Mouse (Mus musculus) ES-Bruce4 (cell line): Measurements from ENCODE around the gene Fosb. TPM values are rescaled to one million over a fixed set of nuclear protein-coding genes. Genes with fewer than 3 reads are reported as not detected.

Source experiments
- H3K27ac ChIP-seq: 2 replicates; pipeline ENCODE4 v1.5.1; 2012; ENCODE audit warnings: low read length, inconsistent platforms; ENCODE audit not compliant: insufficient read depth
- H3K27me3 ChIP-seq: 2 replicates; pipeline ENCODE4 v1.6.1; 2012; ENCODE audit warnings: mild to moderate bottlenecking, low read length, inconsistent platforms; ENCODE audit not compliant: control insufficient read depth, poor library complexity, insufficient read depth, severe bottlenecking
- H3K36me3 ChIP-seq: 2 replicates; pipeline ENCODE4 v1.6.1; 2012; ENCODE audit warnings: inconsistent platforms, mild to moderate bottlenecking, low read length, moderate library complexity; ENCODE audit not compliant: control insufficient read depth, poor library complexity, insufficient read depth, severe bottlenecking
- H3K4me1 ChIP-seq: one replicate; pipeline ENCODE4 v1.8.1; 2011; ENCODE audit warnings: low read length; ENCODE audit not compliant: control insufficient read depth, insufficient read depth
- H3K4me3 ChIP-seq: 2 replicates; pipeline ENCODE4 v1.5.1; 2011; ENCODE audit warnings: low read depth, mild to moderate bottlenecking, low read length
- H3K9ac ChIP-seq: 2 replicates; pipeline ENCODE4 v1.6.1; 2012; ENCODE audit warnings: low read depth, mild to moderate bottlenecking, inconsistent platforms; ENCODE audit not compliant: poor library complexity, severe bottlenecking
- H3K9me3 ChIP-seq: replicated peaks from 2 replicates; pipeline ENCODE4 v1.6.1; 2012; ENCODE audit warnings: mild to moderate bottlenecking, low read length, inconsistent platforms; ENCODE audit not compliant: control insufficient read depth, poor library complexity, insufficient read depth, severe bottlenecking
- CTCF ChIP-seq: IDR thresholded peaks from one replicate; pipeline ENCODE4 v1.8.1; 2011; ENCODE audit warnings: low read depth, low read length
- EP300 ChIP-seq: IDR thresholded peaks from 2 replicates; pipeline ENCODE4 v1.6.1; 2011; ENCODE audit warnings: low read depth, low read length; ENCODE audit not compliant: insufficient read depth
- POLR2A ChIP-seq: IDR thresholded peaks from one replicate; pipeline ENCODE4 v1.8.1; 2011; ENCODE audit warnings: low read length; ENCODE audit not compliant: insufficient read depth
- polyA plus RNA-seq: library from polyadenylated mRNA; stranded (reverse); fragments of >200 nt; gene quantifications from 2 replicates; pipeline ENCODE4 v1.2.4, GENCODE M21; 2011; ENCODE audit warnings: low read depth; ENCODE audit not compliant: missing spikeins, insufficient read depth, insufficient read length

Fosb gene
- polyA plus RNA-seq, 1 experiment = 1.1 TPM

- TF ChIP-seq CTCF = no peak
- no peak for TF ChIP-seq POLR2A
- TF ChIP-seq EP300 = no peak
- Histone ChIP-seq H3K4me1 (no peaks in the 10 kb centered on the region), H3K27me3 (no peaks in the 10 kb centered on the region), H3K9ac (no peak overlapping the region), H3K27ac (no peak overlapping the region), H3K36me3 (no peaks in the 10 kb centered on the region), H3K4me3 (no peak overlapping the region), H3K9me3 (no peaks in the 10 kb centered on the region)
Observed at GRCm38 (mm10) chr7:19314033-19314432, 4.2 kb upstream of the Fosb start.

- no peaks in the 10 kb centered on the region for H3K4me1 ChIP-seq
- H3K36me3 ChIP-seq = no peaks in the 10 kb centered on the region
- no peak overlapping the region for H3K27ac ChIP-seq
- TF ChIP-seq EP300 (no peak), CTCF (no peak)
- H3K9me3 ChIP-seq = no peaks in the 10 kb centered on the region
- H3K4me3 ChIP-seq = no peak overlapping the region
- no peaks in the 10 kb centered on the region for H3K27me3 ChIP-seq
- no peak overlapping the region for H3K9ac ChIP-seq
Observed at GRCm38 (mm10) chr7:19311991-19312390, 2.1 kb upstream of the Fosb start.

GRCm38 (mm10) chr7:19309278-19309883 lies 470 bp downstream of the Fosb start:
- H3K4me1 ChIP-seq = no peaks in the 10 kb centered on the region
- H3K9me3 ChIP-seq = no peaks in the 10 kb centered on the region
- H3K36me3 ChIP-seq = no peaks in the 10 kb centered on the region
- TF ChIP-seq POLR2A (no peak), CTCF (no peak), EP300 (no peak)
- no peaks in the 10 kb centered on the region for H3K27me3 ChIP-seq
- H3K4me3 ChIP-seq = peak overlapping the region; percentile 72
- peak overlapping the region; percentile 62 for H3K9ac ChIP-seq
- H3K27ac ChIP-seq = no peak overlapping the region

- Histone ChIP-seq H3K9ac (peak overlapping the region; percentile 62), H3K27ac (no peak overlapping the region), H3K4me1 (peaks cover 1% of the 10 kb centered on the region), H3K4me3 (peak overlapping the region; percentile 81), H3K9me3 (no peaks in the 10 kb centered on the region), H3K36me3 (no peaks in the 10 kb centered on the region), H3K27me3 (no peaks in the 10 kb centered on the region)
- no peak for TF ChIP-seq EP300
- TF ChIP-seq CTCF = no peak
- TF ChIP-seq POLR2A = no peak
Observed at GRCm38 (mm10) chr7:19308454-19309277, 1.2 kb downstream of the Fosb start.

- no peaks in the 10 kb centered on the region for H3K36me3 ChIP-seq
- H3K9me3 ChIP-seq = no peaks in the 10 kb centered on the region
- no peak for TF ChIP-seq EP300
- TF ChIP-seq POLR2A = no peak
- no peak for TF ChIP-seq CTCF
- peak overlapping the region; percentile 16; the same call in 1 of the 2 replicates for H3K9ac ChIP-seq
- H3K4me3 ChIP-seq = peak overlapping the region; percentile 81
- H3K27me3 ChIP-seq = no peaks in the 10 kb centered on the region
- no peak overlapping the region for H3K27ac ChIP-seq
- peaks cover 1% of the 10 kb centered on the region for H3K4me1 ChIP-seq
Observed at GRCm38 (mm10) chr7:19307739-19308453, 2.0 kb downstream of the Fosb start.
